In the genomic region with DNA sequence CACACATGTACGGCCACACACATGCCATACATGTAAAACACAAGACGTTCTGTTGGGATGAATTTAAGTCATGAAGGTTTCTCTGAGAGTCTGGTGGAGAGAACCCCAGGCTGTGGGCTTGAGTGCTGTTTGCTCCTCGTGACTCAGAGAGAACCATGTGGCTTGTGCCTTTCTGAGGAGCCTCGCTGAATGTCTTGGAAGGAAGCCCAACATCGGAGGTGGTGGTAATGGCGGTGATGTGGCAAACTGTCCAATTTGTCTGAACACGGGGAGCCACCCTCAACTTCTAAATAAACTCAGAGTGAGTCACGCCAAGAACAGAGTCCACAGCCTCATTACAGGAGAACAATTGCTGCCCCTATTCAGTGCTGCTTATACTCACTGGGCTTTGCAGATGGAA, we compare ENCODE assay signal across 10 mouse cellular contexts.
A peak's percentile ranks its signal among the peaks of the same experiment; 100 is the strongest.
DNase-seq lines count a peak whose midpoint lies in the region; ATAC-seq lines count a peak whose summit lies in the region.
"Had no signal": no experiment of that assay in that cellular context is flagged by ENCODE, and none has a peak within 500 bp of the region (broad histone marks: within the 10 kb centered on the region; RNA-seq: fewer than 3 reads in every experiment).

No protein-coding gene starts in this region.

- no peak for ATAC-seq in forebrain, embryonic 14.5 days
- no peak for ATAC-seq in forebrain, embryonic 13.5 days
- peak; percentile 99 for ATAC-seq in frontal cortex, adult (ENCODE audit: low TSS enrichment)

- H3K4me1 ChIP-seq in forebrain, embryonic 14.5 days (ENCODE audit: control insufficient read depth, insufficient read depth, low read length) = no peaks in the 10 kb centered on the region
- H3K4me1 ChIP-seq in forebrain, embryonic 13.5 days = no peaks in the 10 kb centered on the region; the same call in none of the 2 replicates

- no peak overlapping the region for H3K27ac ChIP-seq in forebrain, embryonic 14.5 days (ENCODE audit: low read depth, low read length)
- H3K27ac ChIP-seq in forebrain, embryonic 13.5 days = no peak overlapping the region
- H3K27ac ChIP-seq: kidney, postnatal 0 days had no signal

- H3K4me3 ChIP-seq in forebrain, embryonic 14.5 days (ENCODE audit: low read depth, low read length) = no peak overlapping the region
- no peak overlapping the region for H3K4me3 ChIP-seq in forebrain, embryonic 13.5 days

- no peaks in the 10 kb centered on the region for H3K27me3 ChIP-seq in forebrain, embryonic 14.5 days (replicated peaks; ENCODE audit: control insufficient read depth, insufficient read depth, low read length)
- no peaks in the 10 kb centered on the region for H3K27me3 ChIP-seq in forebrain, embryonic 13.5 days

- intact Hi-C loops in heart, postnatal 10 days (cut with DNase I) = no loop called here

- H3K4me2 ChIP-seq in forebrain, embryonic 14.5 days (ENCODE audit: low read length) = no peak overlapping the region
- H3K4me2 ChIP-seq in forebrain, embryonic 13.5 days = no peak overlapping the region
- H3K4me2 ChIP-seq: midbrain, embryonic 11.5 days had no signal

- no peaks in the 10 kb centered on the region for H3K36me3 ChIP-seq in forebrain, embryonic 14.5 days (ENCODE audit: control insufficient read depth, insufficient read depth, low read length)
- no peaks in the 10 kb centered on the region for H3K36me3 ChIP-seq in forebrain, embryonic 13.5 days (ENCODE audit: poor library complexity, severe bottlenecking)

- no peak overlapping the region for H3K9ac ChIP-seq in forebrain, embryonic 14.5 days (ENCODE audit: low read length)
- H3K9ac ChIP-seq in forebrain, embryonic 13.5 days = no peak overlapping the region

- DNase-seq in forebrain, embryonic 14.5 days (ENCODE audit: low spot score) = peak; percentile 27
- peak; percentile 28 to 30 for DNase-seq in layer of hippocampus, postnatal 36 days
- peak; percentile 77 for DNase-seq in right cerebral cortex, postnatal 25 days
- DNase-seq in heart, postnatal 10 days = no peak
- no peak for DNase-seq in heart, postnatal 4 days
- no peak for DNase-seq in cerebellum, adult 8-10 months

- 50% methylated on average over 8 of the region's 8 CpGs for WGBS in forebrain, embryonic 14.5 days
- 59% methylated on average over 8 of the region's 8 CpGs for WGBS in forebrain, embryonic 13.5 days

- H3K9me3 ChIP-seq in forebrain, embryonic 14.5 days (replicated peaks; ENCODE audit: control insufficient read depth, low read length) = no peaks in the 10 kb centered on the region
- no peaks in the 10 kb centered on the region for H3K9me3 ChIP-seq in forebrain, embryonic 13.5 days (replicated peaks)

Comparison
In these comparisons a context has a peak if more than half of its experiments do, and no peak if none do; other contexts are left out.
1. DNase-seq: peak in forebrain, embryonic 14.5 days (single experiment), layer of hippocampus, postnatal 36 days (2 of 2) and right cerebral cortex, postnatal 25 days (single experiment); none in heart, postnatal 10 days (0 of 2), heart, postnatal 4 days (single experiment) and cerebellum, adult 8-10 months (single experiment).